Mouse (Mus musculus): ENCODE measurements around the gene Eci2.
"Not testable (repeated sequence)": the region's sequence is repeated elsewhere in the genome, so short reads cannot be mapped to it uniquely, and the experiment has no call there.

Gene Eci2

DNA sequence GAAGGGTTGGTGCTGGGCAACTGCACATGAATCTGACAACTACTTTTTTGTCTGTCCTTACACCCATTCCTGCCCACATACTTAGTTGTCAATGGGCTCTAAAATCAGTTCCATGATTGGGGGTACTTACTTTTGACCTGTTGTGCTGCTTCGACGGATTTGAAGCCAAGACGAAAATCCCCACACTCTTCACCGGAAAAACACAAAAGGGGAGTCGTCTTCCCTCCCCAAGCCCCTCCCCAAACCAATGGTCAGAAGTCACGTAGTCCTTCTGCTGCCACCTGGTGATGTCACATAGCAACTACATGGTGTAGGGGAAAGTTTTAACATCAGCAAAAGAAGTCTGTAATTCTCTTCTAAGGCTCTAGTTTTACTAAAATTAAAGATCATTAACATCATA is at the start of gene Eci2:
Gene Eci2 (minus strand): TSS at position 218 of the 400 bp plus-strand sequence.
- peak; percentile 62 for DNase-seq (ENCODE audit: low spot score)

DNA sequence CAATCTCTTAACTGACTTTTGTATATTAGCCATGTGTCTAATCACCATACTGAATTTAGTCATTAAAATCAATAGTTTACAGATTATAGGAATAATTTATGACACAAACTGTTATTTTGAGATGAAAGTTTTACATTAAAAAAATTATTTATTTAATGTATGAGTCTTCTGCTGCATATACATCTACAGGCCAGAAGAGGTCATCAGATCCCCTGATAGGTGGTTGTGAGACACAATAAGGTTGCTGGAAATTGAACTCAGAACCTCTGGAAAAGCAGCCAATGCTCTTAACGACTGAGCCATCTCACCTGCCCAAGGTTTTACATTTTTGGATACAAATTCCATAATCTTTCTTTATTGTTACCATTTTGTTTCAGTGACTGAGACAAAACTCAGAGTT is 48.0 kb upstream of the Eci2 start:
- DNase-seq (ENCODE audit: low spot score), result no peak

DNA sequence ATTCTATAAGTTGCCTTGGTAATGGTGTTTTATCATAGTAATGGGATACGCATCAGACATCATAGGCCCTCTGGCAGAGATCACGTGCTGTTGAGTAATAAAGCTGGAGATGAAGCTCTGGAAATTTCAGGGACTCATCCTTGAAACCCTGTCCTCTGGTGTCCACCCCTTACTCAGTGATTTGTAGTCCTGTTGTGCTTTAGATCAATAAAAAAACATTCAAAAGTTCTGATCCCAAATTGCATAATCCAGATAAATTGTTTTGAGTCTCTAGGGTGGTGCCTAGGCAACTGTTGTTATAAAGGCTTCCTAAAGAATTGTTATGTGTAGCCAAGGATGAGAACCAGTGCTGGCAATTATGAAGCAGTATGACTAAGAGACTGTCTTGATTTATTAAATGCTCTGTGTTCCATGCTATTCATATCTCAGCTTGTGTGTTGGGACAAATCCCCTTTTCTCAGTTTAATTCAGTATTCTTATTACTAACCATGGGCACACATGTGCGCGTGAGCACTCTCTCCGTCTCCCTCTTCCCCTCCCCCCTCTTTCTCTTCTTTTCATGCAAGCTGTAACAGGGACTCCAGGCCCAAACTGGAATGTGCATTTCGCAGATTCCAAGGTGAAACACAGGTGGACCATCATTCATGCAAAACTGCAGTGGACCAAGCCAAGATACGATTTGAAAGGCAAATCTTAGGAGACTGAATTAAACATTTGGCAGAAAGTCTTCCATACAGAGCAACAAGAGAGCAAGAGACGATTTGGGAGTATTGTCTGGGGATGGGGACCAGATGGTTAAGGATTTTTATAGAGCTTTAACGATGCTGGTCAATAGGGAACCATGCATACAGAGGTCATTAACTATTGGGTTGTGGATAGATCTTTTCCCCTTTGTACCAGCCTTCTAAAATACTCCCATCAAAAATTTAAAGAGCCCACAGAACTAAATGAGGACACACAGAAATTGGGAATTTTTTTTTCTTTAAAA is 43.9 kb upstream of the Eci2 start:
- DNase-seq (ENCODE audit: low spot score), result no peak

DNA sequence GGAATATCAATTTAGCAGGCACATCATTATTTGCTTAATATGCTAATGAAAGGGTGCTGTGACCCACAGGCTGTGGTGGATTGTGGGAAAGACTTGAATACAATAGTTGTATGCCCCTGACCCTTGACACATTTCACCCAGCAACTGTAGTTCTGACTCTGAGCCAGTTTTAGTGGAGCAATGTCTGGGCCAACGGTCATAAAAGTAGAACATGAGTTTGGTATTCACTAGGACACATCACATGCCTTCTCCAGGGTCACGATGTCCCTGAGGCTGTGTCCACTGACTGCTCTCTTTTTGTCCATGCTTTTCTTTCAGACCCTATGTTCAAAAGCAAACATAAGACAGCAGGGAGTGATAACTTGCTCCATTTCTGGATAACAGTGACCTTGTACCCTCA is 40.2 kb upstream of the Eci2 start:
- no peak for DNase-seq (ENCODE audit: low spot score)

DNA sequence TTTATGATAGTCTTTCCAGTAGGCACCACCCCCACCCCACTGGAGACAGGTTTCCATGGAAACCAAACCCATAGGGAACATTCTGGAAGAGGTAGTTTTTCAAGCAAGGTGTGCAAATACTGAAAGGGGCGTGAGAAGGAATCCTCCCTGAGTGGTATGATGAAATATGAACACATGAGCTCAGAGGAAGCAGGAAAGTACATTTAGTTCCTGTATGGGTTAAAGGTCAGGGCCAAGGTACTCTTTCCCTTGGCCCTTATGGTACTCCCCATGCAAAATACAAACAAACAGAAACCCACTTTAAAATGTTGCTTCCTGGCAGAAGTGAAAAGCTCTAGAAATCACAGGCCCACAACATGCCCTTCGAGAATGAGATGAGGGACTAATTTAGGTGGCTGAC is 39.1 kb upstream of the Eci2 start:
- DNase-seq (ENCODE audit: low spot score), result no peak

DNA sequence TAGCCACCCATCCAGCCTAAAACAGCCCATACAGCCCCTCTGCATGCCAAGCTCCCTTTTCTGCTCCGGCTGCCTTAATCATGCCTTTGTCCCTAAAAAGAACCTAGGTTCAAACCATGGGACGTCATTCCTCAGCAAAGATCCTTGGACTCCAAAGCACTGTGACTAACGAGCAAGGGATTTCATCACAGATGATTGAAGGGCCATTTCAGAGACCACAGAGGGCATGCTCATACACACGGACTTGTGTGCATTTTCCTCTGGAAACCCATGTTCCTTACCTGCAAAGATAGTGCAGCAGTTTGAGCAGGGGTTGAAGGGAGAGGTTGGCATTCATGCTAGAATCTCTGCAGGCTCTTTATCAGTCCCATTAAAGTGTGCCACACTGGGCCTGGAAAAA is 37.5 kb upstream of the Eci2 start:
- no peak for DNase-seq (ENCODE audit: low spot score)

DNA sequence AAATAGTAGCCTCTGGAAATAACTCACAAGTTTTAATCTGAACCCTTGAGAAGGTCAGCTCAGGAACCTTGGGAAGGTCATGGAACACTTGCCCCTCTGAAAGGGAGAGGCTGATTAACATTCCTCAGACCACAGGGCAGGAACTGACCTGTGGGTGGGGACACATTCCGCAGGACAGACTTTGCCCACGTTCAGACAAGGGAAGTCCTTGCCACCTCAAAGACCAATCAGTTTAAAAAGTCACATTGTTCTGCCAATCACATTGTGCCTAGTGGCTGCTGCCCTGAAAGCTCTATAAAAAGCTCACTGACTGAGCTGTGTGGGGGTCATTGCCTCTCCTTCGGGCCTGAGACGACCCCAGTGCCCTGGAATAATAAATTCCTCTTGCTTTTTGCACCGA is 31.2 kb upstream of the Eci2 start:
- no peak for DNase-seq (ENCODE audit: low spot score)

DNA sequence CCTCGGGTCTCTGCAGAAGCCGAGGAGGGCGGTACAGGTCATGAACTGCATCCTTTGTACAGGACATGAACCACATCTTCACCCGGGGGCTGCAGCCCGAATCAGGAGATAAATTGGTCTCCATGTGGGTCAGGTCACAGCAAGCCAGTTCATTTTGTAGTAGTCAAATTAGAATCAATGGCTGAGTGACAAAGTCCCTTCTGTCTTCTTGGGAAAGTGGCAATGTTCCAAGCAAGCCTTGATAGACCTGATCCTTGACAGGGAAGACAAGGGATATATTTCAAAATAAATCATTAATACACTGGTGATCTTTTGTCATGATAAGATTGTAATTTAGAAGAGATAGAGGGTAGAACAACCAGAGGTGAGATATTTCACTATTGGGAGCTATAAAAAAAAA is 9.6 kb upstream of the Eci2 start:
- no peak for DNase-seq (ENCODE audit: low spot score)

DNA sequence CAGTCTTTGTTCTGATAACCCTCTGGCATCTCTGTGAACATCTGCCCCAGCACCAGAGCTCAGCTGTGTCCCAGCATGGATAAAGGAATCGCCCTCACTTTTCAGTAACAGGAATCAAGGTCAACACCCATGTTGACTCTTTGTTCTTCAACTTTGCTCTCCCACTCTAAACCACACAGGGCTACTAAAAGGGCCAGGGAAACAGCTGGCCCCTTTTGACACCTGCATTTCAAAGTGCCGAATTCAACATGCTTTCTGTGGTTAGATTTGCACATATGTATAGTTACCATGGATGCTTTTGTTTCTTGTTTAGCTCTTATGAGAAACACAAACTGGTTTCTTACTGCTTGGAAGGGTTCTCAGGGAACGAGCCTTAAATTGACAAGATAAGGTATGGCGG is 8.8 kb upstream of the Eci2 start:
- DNase-seq (ENCODE audit: low spot score), result no peak

DNA sequence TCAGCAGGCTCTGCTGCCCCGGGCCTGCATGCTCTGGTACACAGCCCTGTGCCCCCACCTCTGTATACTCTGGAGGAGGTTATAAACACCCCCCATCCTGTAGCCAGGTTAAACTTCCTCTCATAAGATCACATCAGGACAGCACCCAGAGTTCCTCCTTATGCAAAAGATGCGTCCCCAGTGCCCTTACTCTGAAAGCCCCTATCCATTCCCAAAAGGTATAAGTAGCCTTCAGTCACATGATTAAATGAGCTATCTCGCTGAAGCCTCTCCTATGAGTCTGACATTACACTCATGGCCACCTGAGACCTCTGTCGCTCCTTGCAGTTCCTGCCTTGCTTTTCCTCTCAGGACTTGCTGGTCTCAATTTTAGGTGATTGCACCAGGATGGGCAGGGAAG is 6.7 kb upstream of the Eci2 start:
- no peak for DNase-seq (ENCODE audit: low spot score)

DNA sequence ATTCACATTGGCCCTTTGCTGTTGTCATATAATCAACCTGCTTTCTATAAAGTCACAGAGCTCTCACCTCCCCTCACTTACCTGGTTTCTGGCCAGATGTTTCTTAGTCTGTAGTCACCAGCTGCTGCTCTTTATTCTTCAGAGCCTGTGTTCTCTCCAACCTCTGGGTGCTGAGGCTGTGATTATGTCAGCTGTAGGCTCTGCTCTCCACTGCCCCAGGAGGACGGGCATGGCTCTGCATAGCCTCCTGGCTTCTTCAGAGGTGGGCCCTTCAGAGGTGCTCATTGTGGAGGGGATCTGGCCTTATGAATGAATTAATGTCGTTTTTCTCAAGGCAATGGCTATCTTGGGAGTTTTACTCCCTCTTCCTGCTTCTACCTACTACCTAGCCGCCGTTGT is 4.8 kb upstream of the Eci2 start:
- peak; percentile 45 for DNase-seq (ENCODE audit: low spot score)

DNA sequence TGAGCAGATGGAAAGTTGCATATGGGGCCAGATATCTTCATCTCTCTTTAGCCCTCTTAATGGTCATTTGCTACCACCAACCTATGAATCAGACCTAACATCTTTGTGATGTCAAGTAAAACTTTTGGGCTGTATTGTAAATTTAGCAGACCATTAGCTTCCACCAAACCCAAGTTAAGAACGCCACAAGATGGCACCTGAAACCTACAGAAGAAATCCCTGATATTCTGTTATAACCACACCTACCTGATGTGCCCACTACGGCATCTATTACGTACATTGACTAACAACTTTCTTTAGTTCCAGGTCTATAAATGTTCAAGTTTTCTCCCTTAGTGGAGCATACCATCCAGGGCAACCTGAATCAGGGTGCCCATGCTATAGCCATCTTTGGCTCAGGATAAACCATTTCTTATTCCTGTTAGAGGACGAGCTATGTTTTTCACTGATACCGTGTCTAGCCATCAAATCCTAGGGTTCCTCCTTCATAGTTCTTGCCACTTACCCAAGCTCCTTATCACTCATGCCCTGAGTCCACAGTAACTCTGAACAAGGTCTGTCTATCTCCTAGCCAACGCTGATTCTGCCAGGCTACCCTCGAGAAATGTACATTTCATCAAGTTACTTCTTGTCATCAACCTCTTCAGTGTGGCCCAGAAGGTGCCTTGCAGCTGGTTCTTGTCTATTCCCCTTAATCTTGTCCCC is 4.2 kb upstream of the Eci2 start:
- no peak for DNase-seq (ENCODE audit: low spot score)

DNA sequence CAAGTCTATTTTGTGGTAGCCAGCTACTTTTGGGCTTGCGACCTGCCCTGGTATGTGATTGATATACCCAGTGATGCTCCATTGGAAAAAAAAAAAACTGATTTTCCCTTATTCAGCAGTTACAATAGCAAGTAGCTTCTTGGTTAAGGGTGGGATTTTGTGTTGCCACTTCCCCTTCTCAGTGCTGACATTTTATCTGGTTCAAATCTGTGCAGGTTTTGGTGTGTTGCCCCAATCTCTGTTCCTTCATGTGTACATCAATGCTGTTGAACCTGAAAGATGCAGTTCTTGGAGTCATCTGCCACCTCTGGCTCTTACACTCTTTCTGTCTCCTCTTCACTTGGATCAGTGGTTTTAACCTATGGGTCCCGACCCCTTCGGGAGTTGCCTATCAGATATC is 1.5 kb upstream of the Eci2 start:
- DNase-seq (ENCODE audit: low spot score), result no peak

DNA sequence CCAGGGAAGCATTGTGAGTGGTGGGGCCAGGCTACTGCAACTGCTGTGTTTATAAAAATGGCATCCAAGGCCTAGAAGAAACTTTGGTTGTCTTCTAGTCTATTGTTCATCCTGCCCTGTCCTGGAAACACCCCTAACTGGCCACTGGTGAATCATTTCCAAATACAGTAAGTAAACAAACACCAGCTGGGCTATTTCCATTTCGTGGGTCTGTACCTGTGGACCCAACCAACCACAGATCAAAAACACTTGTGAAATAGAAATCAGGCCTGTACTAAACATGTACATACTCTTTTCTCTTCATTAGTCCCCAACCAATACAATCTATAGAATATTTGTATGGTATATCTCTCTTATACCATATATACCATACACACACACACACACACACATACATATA is 3.5 kb downstream of the Eci2 start:
- DNase-seq (ENCODE audit: low spot score), result not testable (repeated sequence)

DNA sequence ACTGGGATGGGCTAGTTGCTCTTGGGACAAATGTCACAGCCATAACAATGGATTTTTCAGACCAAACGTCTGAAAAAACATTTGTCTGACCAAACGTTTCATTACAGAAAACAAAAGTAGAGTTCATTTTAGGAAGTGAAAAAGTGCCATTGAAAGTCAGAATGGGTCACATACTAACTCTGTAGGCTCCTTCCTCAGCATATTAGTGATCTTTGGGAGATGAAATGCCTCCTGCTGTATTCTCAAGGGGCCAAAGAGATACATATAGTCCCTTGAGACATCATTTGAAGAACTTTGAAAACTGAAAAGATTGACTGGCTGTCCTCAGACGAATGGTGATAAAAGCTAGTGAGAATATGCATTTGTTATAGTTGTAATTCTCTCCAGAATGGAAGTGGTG is 6.5 kb downstream of the Eci2 start:
- no peak for DNase-seq (ENCODE audit: low spot score)

DNA sequence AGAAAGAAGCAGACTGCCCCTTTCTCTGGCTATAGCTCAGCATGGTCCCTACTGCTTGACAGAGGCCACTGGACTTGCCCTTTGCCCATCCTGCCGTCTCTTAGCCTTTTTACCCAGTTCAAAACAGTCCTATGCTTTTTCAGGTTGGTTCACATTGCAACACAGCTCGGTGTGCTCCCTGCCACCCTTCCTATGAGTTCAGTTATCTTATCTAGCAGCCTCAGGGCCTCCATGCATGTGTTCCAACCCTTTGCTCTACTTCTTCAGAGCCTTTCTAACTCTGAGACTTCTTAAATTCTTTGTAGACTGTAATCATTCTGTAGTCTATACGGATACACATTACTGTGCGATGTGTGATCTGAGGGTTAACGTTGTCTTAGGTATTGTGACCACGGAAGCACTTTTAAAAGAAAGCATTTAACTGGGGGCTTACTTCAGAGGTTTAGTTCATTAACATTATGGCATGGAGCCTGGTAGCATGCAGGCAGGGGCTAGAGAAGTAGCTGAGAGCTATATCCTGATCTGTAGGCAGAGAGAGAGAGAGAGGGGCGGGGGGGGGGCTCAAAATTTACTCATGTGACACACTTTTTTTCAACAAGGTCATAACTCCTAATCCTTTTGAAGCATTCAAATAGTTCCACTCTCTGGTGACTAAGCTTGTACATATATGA is 7.9 kb downstream of the Eci2 start:
- no peak for DNase-seq (ENCODE audit: low spot score)

DNA sequence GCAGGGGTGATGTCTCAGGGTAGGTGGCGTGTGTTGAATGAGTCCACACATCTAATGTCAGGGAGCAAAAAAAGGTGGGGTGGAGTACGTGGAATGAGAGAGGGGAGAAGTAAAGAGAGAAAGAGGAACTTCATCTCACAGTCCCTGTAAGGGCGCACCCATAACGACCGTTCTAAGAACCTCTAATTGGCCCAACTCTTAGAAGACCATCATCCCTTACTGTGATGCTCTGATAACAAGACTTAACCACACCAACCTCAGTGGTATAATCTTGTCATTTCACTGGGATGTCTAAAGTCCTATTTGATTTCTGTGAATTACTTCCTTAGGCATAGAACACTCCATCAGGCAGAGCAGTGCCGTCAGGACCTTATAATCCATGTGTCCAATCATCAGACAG is 9.5 kb downstream of the Eci2 start:
- DNase-seq (ENCODE audit: low spot score), result no peak

DNA sequence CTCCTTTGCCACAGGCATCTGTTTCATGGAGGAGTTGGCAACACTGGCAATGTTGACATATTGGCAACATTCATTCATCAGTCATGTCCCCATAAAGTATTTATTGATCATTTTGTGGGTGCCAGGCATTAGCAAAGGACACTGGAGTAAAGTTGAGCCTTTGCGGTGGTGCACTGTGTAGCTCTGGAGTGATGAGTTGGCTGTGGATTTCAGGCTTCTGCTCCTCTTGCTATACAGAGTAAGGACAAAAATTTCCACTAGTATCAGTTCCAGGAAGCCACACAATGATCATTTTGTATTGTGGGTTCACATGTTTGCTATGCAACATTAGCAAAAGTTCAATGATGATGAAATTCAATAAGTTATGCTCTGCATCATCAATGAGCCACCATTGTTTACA is 10.8 kb downstream of the Eci2 start:
- no peak for DNase-seq (ENCODE audit: low spot score)

DNA sequence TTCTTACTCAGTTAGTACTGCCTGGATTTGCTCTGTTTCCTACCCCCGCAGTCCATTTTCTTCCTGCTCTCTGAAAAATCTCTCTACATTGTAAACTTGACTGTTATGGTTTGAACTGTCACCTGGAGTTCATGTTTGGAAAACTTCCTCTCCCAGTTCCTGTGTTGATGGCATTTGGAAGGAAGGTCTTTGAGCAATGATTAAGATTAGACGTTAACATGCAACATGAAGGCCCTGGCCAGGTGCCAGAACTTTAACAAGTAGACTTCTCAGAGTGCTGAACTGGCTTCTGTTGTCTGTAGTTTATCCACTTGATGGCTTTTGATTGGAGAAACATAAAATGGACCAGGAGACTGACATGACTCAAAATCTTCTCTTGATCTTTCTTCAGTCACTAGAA is 31.0 kb downstream of the Eci2 start:
- peak; percentile 51 for DNase-seq (ENCODE audit: low spot score)

DNA sequence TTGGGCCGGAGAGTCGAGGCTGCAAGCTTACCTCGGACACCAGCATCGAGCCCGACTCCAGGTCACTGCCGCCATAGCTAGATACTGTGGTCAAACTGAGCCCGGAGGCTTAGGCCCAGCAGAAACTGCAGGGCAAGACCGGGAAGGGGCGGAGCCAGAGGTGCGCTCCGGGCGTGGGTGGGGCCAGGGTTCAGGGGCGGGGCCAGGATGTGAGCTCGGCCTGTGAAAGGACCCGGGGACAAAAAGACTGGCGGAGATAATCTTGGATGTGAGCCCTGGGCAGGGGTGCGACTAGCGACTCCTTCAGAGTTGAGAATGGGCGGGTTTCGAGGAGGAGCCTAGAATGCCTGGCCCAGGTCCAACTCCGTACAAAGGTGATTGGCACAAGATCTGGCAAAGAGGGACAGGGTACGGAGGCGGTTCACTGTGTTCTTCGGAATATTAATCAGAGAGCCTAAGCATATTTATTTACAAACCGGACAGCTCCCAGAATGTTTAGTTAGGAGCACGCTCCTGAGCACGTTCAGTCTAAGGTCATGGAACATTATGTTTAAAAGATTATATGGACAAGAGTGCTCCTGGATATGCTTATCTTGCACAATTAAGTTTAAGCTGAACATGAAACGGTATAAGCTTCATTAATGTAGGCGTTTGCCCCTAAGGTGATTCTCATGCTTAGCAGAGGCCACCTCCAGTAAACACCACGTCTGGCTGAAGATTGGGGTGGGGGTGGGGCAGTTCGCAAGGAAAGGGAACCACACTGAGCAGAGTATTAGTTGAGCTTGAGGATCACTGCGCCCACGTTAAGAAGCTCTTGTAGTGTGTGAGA is 32.7 kb downstream of the Eci2 start:
- peak; percentile 99 for DNase-seq (ENCODE audit: low spot score)

DNA sequence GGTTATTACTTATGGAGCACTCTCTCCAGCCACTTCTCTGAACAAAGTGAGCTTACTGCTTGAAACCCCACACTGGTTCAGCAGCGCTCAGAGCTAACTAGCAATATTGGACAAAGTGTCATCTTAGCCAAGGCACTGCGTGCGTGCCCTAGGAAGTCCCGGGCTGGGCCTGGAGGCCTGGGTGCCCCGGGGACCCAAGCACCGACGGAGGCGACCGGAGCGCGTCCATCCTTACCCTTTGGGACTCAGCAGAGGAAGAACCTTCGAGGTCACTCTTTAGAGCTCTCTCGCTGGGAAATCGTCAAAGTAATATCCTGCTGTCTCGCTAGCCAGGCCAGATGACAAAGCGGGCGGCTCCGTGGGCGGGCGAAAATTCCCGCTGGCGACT is 33.3 kb downstream of the Eci2 start:
- no peak for DNase-seq (ENCODE audit: low spot score)

DNA sequence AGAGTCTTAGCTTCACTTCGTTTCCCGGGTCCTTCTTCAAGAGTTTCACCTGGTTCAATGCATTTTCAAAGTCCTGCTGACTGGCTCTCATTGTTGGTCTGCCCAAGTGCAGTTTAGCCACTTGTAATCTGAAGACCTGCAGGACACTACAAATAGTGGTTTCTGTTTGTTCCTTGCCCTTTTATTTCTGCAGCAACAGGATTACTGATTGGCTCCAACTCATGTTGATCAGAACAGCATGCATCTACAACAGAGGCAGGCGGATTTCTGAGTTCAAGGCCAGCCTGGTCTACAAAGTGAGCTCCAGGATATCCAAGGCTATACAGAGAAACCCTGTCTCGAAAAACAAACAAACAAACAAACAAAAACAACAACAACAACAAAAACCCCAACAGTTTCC is 33.8 kb downstream of the Eci2 start:
- DNase-seq (ENCODE audit: low spot score), result no peak
